Mouse (Mus musculus): ENCODE data around the gene Atf6b.
A peak's percentile ranks its signal among the peaks of the same experiment; 100 is the strongest.

Atf6b gene

GRCm38 (mm10) chr17:34692906-34693305 lies 46.0 kb downstream of the Atf6b start:
- DNase-seq (ENCODE audit: low read depth, low spot score): peak; percentile 85

GRCm38 (mm10) chr17:34699575-34700408 lies 52.8 kb downstream of the Atf6b start:
- DNase-seq (ENCODE audit: low read depth, low spot score): no peak

GRCm38 (mm10) chr17:34700671-34701071 lies 53.7 kb downstream of the Atf6b start:
- no peak for DNase-seq (ENCODE audit: low read depth, low spot score)

Measured in skeletal muscle tissue, adult 2 months (tissue).